Mouse (Mus musculus) 416B (cell line): ENCODE measurements at regions not wholly inside any gene's neighbourhood (a gene's known extent, or its start where the extent isn't known, plus 50 kb on each side); places are given as distances from the start of the nearest gene placed in this dataset.

Experiments
- DNase-seq: peaks from one replicate; pipeline ENCODE4 v3.0.0; 2011; ENCODE audit warnings: low read depth

GRCm38 (mm10) chr11:21036161-21036916, 54.8 kb upstream of the Peli1 start:
- DNase-seq = no peak

- no peak for DNase-seq
Measured at GRCm38 (mm10) chr11:21037267-21037906, 53.7 kb upstream of the Peli1 start.

GRCm38 (mm10) chr11:21041201-21041600, 49.9 kb upstream of the Peli1 start:
- DNase-seq = no peak
